Mouse (Mus musculus): ENCODE results near the gene Capg. TPM values are rescaled to one million over a fixed set of nuclear protein-coding genes. Genes with fewer than 3 reads are reported as not detected.

The Capg gene
- polyA plus RNA-seq (2014; fragmentation: Nextera tagmentation; extraction: Ambion mirVana) = 10.4 TPM in 2 replicates

- 0 out of 2 replicates have a peak within 1 kb of the TSS, but pooled peaks have one; percentile 15 for H3K9ac ChIP-seq (ENCODE audit: low read depth, low read length)
- 17% methylated on average over 23 of the region's 23 CpGs for WGBS
- no peaks in the 10 kb centered on the region for H3K4me1 ChIP-seq (replicated peaks; ENCODE audit: control insufficient read depth, insufficient read depth, low read length)
- H3K4me2 ChIP-seq (replicated peaks; ENCODE audit: low read depth, low read length) = peak within 1 kb of the TSS; percentile 17; the same call in 1 of the 2 replicates
- peaks cover 2% of the 10 kb centered on the region; the same call in 1 of the 2 replicates for H3K27me3 ChIP-seq (ENCODE audit: control insufficient read depth, insufficient read depth, low read length)
- ATAC-seq (ENCODE audit: low FRiP score) (no peak), DNase-seq (ENCODE audit: low spot score) (no peak)
- no peaks in the 10 kb centered on the region for H3K36me3 ChIP-seq (ENCODE audit: control insufficient read depth, insufficient read depth, low read length)
- no peak within 1 kb of the TSS for H3K27ac ChIP-seq (ENCODE audit: low read depth, low read length)
- H3K9me3 ChIP-seq (ENCODE audit: control insufficient read depth, low read length) = no peaks in the 10 kb centered on the region
- H3K4me3 ChIP-seq (ENCODE audit: low read depth, low read length) = no peak within 1 kb of the TSS
Observed at GRCm38 (mm10) chr6:72544283-72544987, at the start of gene Capg. Gene Capg (plus strand): TSS chr6:72544391.

DNA sequence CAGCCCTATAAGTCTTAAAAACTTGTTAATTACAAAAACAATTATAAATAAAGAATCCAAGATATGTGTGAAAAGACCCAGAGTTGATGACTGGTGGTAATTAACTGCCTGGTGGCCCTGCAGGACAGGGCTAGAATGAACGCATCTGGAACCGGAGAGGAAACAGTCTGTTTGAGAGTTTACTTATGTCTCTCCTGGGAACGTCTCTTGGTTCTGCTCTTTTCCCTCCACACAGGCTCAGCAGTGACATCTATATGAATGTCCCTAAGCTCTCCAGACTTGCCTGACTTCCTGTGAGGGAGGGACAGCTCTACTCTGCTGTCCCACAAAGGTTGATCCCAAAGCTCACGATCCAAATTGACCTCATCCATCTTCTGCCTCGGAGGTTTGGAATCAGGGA is 45.2 kb upstream of the Capg start:
- ATAC-seq (ENCODE audit: low FRiP score) = no peak
- WGBS = 69% methylated on average over 5 of the region's 5 CpGs

DNA sequence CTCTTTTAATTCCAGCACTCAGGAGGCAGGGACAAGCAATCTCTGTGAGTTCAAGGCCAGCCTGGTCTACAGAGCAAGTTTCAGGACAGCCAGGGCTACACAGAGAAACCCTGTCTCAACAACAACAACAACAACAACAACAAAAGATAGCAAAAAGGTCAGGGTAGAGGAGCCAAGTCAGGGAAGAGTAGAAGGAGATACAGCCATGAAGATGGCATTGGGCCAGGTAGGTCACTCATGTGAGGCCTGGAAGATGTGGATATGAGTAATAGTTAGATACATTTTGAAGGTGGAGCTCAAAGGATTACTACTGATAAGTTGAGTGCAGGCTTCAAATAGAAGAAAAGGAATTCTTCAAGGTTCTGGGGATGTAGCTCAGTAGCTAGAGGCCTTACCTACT is 40.9 kb upstream of the Capg start:
- Histone ChIP-seq H3K9ac (ENCODE audit: low read depth, low read length) (no peak overlapping the region), H3K9me3 (ENCODE audit: control insufficient read depth, low read length) (no peaks in the 10 kb centered on the region), H3K4me3 (ENCODE audit: low read depth, low read length) (no peak overlapping the region), H3K4me1 (replicated peaks; ENCODE audit: control insufficient read depth, insufficient read depth, low read length) (no peaks in the 10 kb centered on the region), H3K27me3 (ENCODE audit: control insufficient read depth, insufficient read depth, low read length) (no peaks in the 10 kb centered on the region), H3K4me2 (replicated peaks; ENCODE audit: low read depth, low read length) (no peak overlapping the region), H3K27ac (ENCODE audit: low read depth, low read length) (no peak overlapping the region), H3K36me3 (ENCODE audit: control insufficient read depth, insufficient read depth, low read length) (no peaks in the 10 kb centered on the region)
- ATAC-seq (ENCODE audit: low FRiP score) (no peak), DNase-seq (ENCODE audit: low spot score) (no peak)

More for the DNA sequence above, 45.2 kb upstream of the Capg start:
- Histone ChIP-seq H3K9me3 (ENCODE audit: control insufficient read depth, low read length) (no peaks in the 10 kb centered on the region), H3K4me1 (replicated peaks; ENCODE audit: control insufficient read depth, insufficient read depth, low read length) (no peaks in the 10 kb centered on the region), H3K4me2 (replicated peaks; ENCODE audit: low read depth, low read length) (no peak overlapping the region), H3K36me3 (ENCODE audit: control insufficient read depth, insufficient read depth, low read length) (no peaks in the 10 kb centered on the region), H3K4me3 (ENCODE audit: low read depth, low read length) (no peak overlapping the region), H3K27me3 (ENCODE audit: control insufficient read depth, insufficient read depth, low read length) (no peaks in the 10 kb centered on the region), H3K9ac (ENCODE audit: low read depth, low read length) (no peak overlapping the region), H3K27ac (ENCODE audit: low read depth, low read length) (no peak overlapping the region)
- no peak for DNase-seq (ENCODE audit: low spot score)

DNA sequence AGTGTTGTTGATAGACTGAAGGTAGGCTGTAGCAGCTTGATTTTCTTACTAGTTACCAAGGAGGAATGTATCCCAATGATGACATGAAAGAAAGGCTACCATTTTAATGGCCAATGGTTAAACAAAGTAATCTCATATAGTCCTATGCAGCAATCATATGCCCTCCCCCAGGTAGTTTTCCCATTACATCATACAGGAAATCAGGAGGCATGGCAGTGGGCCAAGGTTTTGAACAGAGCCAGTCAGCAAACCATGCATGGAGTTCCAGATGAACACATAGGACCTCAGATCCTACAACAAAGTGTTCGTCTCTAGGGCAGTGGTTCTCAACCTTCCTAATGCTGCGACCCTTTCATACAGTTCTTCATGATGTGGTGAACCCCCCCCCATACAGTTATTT is 40.3 kb upstream of the Capg start:
- Histone ChIP-seq H3K9me3 (ENCODE audit: control insufficient read depth, low read length) (no peaks in the 10 kb centered on the region), H3K9ac (ENCODE audit: low read depth, low read length) (no peak overlapping the region), H3K27me3 (ENCODE audit: control insufficient read depth, insufficient read depth, low read length) (no peaks in the 10 kb centered on the region), H3K27ac (ENCODE audit: low read depth, low read length) (no peak overlapping the region), H3K4me2 (replicated peaks; ENCODE audit: low read depth, low read length) (no peak overlapping the region), H3K4me1 (replicated peaks; ENCODE audit: control insufficient read depth, insufficient read depth, low read length) (no peaks in the 10 kb centered on the region), H3K4me3 (ENCODE audit: low read depth, low read length) (no peak overlapping the region), H3K36me3 (ENCODE audit: control insufficient read depth, insufficient read depth, low read length) (no peaks in the 10 kb centered on the region)
- WGBS = 96% methylated on average over 2 of the region's 2 CpGs
- no peak for DNase-seq (ENCODE audit: low spot score)
- no peak for ATAC-seq (ENCODE audit: low FRiP score)

DNA sequence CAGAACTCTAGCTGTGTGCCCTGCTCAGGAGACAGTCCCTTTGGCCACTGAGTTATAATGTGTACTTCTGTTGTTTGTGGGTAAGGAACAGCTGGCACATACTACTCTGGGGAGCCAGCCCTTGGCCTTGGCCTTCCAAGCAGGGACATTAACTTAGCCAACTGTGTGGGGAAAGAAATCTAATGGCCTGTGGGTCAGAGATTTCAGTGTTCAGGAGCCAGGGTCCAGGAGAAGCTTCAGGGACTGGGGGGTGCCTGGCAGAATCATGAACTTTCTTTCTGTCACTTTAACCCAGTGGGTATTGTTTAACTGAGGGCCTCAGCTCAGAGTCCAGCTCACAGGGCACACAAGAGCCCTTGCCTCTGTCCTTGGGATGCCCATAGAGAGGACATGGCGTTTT is 38.1 kb upstream of the Capg start:
- DNase-seq (ENCODE audit: low spot score) (no peak), ATAC-seq (ENCODE audit: low FRiP score) (no peak)
- Histone ChIP-seq H3K9ac (ENCODE audit: low read depth, low read length) (no peak overlapping the region), H3K27ac (ENCODE audit: low read depth, low read length) (no peak overlapping the region), H3K27me3 (ENCODE audit: control insufficient read depth, insufficient read depth, low read length) (no peaks in the 10 kb centered on the region), H3K9me3 (ENCODE audit: control insufficient read depth, low read length) (no peaks in the 10 kb centered on the region), H3K4me2 (replicated peaks; ENCODE audit: low read depth, low read length) (no peak overlapping the region), H3K36me3 (ENCODE audit: control insufficient read depth, insufficient read depth, low read length) (no peaks in the 10 kb centered on the region), H3K4me1 (replicated peaks; ENCODE audit: control insufficient read depth, insufficient read depth, low read length) (no peaks in the 10 kb centered on the region), H3K4me3 (ENCODE audit: low read depth, low read length) (no peak overlapping the region)
- 71% methylated on average over 1 of the region's 1 CpGs for WGBS

GRCm38 (mm10) chr6:72508596-72508995 is 35.6 kb upstream of the Capg start:
- no peaks in the 10 kb centered on the region for H3K36me3 ChIP-seq (ENCODE audit: control insufficient read depth, insufficient read depth, low read length)
- 86% methylated on average over 4 of the region's 4 CpGs for WGBS
- DNase-seq (ENCODE audit: low spot score) (no peak), ATAC-seq (ENCODE audit: low FRiP score) (no peak)
- peaks cover 3% of the 10 kb centered on the region for H3K4me1 ChIP-seq (replicated peaks; ENCODE audit: control insufficient read depth, insufficient read depth, low read length)
- no peak overlapping the region for H3K27ac ChIP-seq (ENCODE audit: low read depth, low read length)
- no peaks in the 10 kb centered on the region for H3K27me3 ChIP-seq (ENCODE audit: control insufficient read depth, insufficient read depth, low read length)
- H3K4me2 ChIP-seq (replicated peaks; ENCODE audit: low read depth, low read length) = no peak overlapping the region
- H3K9ac ChIP-seq (ENCODE audit: low read depth, low read length) = no peak overlapping the region
- no peaks in the 10 kb centered on the region for H3K9me3 ChIP-seq (ENCODE audit: control insufficient read depth, low read length)
- no peak overlapping the region for H3K4me3 ChIP-seq (ENCODE audit: low read depth, low read length)

DNA sequence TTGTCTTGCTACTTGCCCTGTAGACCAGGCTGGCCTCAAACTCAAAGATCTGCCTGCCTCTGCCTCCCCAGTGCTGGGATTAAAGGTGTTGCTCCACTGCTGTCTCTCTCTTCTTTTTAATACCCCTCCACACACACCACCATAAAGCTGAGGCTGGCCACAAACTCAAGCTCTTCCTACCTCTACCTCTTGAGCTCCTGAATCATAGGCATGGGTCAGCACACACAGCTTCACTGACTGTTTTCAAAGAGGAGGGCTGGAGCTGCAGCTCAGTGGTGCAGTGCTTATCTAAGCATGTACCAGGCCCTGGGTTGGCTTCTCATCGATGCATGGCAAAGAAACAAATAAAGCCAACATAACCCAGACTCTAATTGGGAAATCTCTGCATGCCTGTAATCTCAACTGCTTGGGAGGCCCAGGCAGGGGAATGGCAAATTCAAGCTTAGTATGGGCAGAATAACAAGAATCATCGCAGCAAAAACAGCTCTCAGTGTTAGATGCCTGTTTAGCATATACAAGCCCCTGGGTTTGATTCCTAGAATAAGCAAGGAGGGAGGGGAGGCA is 34.2 kb upstream of the Capg start:
- DNase-seq (ENCODE audit: low spot score) (no peak), ATAC-seq (ENCODE audit: low FRiP score) (no peak)
- 82% methylated on average over 2 of the region's 2 CpGs for WGBS
- Histone ChIP-seq H3K4me3 (ENCODE audit: low read depth, low read length) (no peak overlapping the region), H3K4me1 (replicated peaks; ENCODE audit: control insufficient read depth, insufficient read depth, low read length) (peaks cover 3% of the 10 kb centered on the region), H3K9me3 (ENCODE audit: control insufficient read depth, low read length) (no peaks in the 10 kb centered on the region), H3K4me2 (replicated peaks; ENCODE audit: low read depth, low read length) (no peak overlapping the region), H3K36me3 (ENCODE audit: control insufficient read depth, insufficient read depth, low read length) (no peaks in the 10 kb centered on the region), H3K27ac (ENCODE audit: low read depth, low read length) (no peak overlapping the region), H3K27me3 (ENCODE audit: control insufficient read depth, insufficient read depth, low read length) (no peaks in the 10 kb centered on the region), H3K9ac (ENCODE audit: low read depth, low read length) (no peak overlapping the region)

- Histone ChIP-seq H3K36me3 (ENCODE audit: control insufficient read depth, insufficient read depth, low read length) (no peaks in the 10 kb centered on the region), H3K4me1 (replicated peaks; ENCODE audit: control insufficient read depth, insufficient read depth, low read length) (peaks cover 3% of the 10 kb centered on the region), H3K4me2 (replicated peaks; ENCODE audit: low read depth, low read length) (no peak overlapping the region), H3K9ac (ENCODE audit: low read depth, low read length) (no peak overlapping the region), H3K27ac (ENCODE audit: low read depth, low read length) (no peak overlapping the region), H3K27me3 (ENCODE audit: control insufficient read depth, insufficient read depth, low read length) (no peaks in the 10 kb centered on the region), H3K4me3 (ENCODE audit: low read depth, low read length) (no peak overlapping the region), H3K9me3 (ENCODE audit: control insufficient read depth, low read length) (no peaks in the 10 kb centered on the region)
- ATAC-seq (ENCODE audit: low FRiP score) = no peak
- 69% methylated on average over 6 of the region's 6 CpGs for WGBS
- no peak for DNase-seq (ENCODE audit: low spot score)
Observed at GRCm38 (mm10) chr6:72510686-72511421, 33.3 kb upstream of the Capg start.
